Mouse (Mus musculus): ENCODE results near the gene Gm18596. TPM values are rescaled to one million over a fixed set of nuclear protein-coding genes. Genes with fewer than 3 reads are reported as not detected.

Gm18596 gene
- not detected in 2 replicates for polyA plus RNA-seq (2015; fragmentation: Nextera tagmentation; extraction: Ambion mirVana)

DNA sequence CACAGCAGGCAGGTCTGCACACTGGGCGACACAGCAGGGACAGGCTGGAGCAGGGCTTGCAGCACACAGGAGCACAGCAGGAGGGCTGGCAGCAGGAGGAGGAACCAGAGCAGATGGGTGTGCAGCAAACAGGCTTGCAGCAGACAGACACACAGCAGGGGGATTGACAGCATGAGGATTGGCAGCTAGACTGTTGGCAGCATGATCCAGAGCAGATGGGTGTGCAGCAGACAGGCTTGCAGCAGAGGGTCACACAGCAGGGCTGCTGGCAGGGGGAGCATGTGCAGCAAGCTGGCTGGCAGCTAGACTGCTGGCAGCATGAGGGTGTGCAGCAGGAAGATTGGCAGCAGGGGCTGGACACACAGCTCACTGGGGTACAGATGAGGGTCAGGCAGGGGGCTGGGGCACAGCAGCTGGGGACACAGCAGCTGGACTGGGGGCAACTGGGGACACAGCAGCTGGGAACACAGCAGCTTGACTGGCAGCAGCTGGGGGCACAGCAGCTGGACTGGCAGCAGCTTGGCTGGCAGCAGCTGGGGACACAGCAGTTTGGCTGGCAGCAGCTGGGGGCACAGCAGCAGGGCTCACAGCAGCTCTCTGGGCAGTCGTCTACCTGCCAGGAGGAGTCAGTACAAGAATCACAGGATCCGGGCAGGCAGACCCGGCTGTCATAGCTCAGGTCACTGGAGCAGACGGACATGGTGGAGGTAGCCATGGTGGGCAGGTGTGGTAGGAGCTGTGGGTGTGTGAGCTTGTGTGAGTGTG is at the start of gene Gm18596:
TSS of gene Gm18596 (minus strand) at position 715 of the 765 bp plus-strand sequence.

DNA sequence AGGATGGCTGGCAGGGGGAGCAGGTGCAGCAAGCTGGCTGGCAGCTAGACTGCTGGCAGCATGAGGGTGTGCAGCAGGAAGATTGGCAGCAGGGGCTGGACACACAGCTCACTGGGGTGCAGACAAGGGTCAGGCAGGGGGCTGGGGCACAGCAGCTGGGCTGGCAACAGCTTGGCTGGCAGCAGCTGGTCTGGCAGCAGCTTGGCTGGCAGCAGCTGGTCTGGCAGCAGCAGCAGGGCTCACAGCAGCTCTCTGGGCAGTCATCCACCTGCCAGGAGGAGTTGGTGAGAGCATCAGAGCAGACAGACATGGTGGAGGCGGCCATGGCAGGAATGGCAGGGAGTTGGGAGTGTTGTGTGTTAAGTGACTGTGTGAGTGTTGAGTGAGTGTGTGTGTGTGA is 45.4 kb upstream of the Gm18596 start, which contains the start of gene Gm7137:
TSS of gene Gm7137 (minus strand) at position 325 of the 400 bp plus-strand sequence.

GRCm38 (mm10) chr10:77782442-77782841 is 40.0 kb upstream of the Gm18596 start, which contains the start of gene Gm3250:
Gene Gm3250, minus strand, starts transcription at chr10:77782542.

GRCm38 (mm10) chr10:77776844-77777243 is 34.4 kb upstream of the Gm18596 start, which contains the start of gene Gm7138:
Gene Gm7138, minus strand, starts transcription at chr10:77776944.

GRCm38 (mm10) chr10:77771225-77771624 is 28.8 kb upstream of the Gm18596 start, which contains the start of gene Gm3238:
Gene Gm3238, minus strand, starts transcription at chr10:77771325.

GRCm38 (mm10) chr10:77759582-77759981 is 17.1 kb upstream of the Gm18596 start, which contains the start of gene Gm3233:
Gene Gm3233, minus strand, starts transcription at chr10:77759682.

DNA sequence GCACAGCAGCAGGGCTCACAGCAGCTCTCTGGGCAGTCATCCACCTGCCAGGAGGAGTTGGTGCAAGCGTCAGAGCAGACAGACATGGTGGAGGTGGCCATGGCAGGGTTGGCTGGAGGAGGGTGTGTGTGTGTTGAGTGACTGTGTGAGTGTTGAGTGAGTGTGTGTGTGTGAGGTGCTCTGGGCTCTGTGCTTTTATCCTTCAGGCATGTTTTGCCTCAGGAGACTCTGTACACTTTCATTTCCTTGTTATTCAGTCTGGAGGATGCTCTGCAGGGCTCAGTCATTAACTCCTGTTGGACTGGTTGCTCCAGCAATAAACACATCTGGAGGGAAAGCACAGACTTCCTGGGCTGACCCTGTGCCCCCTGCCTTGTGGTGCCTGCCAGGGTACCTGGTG is 8.8 kb upstream of the Gm18596 start, which contains the start of gene Gm9736:
TSS of gene Gm9736 (minus strand) at position 101 of the 400 bp plus-strand sequence.

DNA sequence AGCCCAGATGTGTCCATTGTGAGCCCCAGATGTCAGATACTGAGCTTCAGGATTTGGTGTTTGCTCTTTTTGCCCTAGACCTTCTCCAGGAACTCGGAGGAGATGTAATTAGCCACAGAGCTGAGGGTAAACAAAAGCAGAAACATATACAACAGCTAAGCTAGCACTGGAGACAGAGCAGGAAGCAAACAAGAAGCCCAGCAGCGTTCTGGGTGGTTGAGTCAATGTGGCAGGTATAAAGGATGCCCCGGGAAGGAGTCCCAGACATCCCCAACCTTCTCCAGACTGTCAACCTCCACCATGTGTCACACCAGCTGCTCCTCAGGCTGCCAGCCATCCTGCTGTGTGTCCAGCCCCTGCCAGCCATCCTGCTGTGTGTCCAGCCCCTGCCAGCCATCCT is 16.3 kb downstream of the Gm18596 start, which contains the start of gene Gm10100:
TSS of gene Gm10100 (plus strand) at position 301 of the 400 bp plus-strand sequence.

DNA sequence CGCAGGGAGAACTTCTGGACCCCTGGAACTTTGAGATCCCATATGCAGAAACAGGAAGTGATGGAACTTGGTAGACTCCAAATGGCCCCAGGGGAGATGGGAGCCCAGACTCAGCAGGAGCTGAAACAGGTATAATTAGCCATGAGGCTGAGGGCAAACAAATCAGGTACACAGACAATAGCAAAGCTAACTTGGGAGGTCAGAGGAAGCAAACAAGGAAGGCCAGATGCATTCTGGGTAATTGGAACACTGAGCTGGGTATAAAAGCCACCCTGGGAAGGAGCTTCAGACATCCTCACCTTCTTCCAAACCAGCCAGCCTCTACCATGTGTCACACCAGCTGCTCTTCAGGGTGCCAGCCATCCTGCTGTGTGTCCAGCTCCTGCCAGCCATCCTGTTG is 22.1 kb downstream of the Gm18596 start, which contains the start of gene Krtap12-1:
TSS of gene Krtap12-1 (plus strand) at position 301 of the 400 bp plus-strand sequence.

DNA sequence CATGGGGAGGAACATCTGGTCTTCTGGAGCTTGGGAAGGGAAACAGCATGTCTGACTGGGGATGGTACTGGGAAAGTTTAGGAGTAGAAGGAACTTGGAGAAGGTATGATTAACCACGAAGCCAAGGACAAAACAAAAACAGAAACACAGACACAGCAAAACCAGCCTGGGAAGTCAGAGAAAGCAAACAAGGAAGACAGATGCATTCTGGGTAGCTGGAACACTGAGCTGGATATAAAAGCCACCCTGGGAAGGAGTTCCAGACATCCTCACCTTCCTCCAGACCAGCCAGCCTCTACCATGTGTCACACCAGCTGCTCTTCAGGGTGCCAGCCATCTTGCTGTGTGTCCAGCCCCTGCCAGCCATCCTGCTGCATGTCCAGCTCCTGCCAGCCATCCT is 26.9 kb downstream of the Gm18596 start, which contains the start of gene Gm10142:
TSS of gene Gm10142 (plus strand) at position 301 of the 400 bp plus-strand sequence.

GRCm38 (mm10) chr10:77711157-77711556 is 31.3 kb downstream of the Gm18596 start, which contains the start of gene Gm10024:
Gene Gm10024, plus strand, starts transcription at chr10:77711457.

GRCm38 (mm10) chr10:77706326-77706725 is 36.1 kb downstream of the Gm18596 start, which contains the start of gene Gm10272:
Gene Gm10272, plus strand, starts transcription at chr10:77706626.

DNA sequence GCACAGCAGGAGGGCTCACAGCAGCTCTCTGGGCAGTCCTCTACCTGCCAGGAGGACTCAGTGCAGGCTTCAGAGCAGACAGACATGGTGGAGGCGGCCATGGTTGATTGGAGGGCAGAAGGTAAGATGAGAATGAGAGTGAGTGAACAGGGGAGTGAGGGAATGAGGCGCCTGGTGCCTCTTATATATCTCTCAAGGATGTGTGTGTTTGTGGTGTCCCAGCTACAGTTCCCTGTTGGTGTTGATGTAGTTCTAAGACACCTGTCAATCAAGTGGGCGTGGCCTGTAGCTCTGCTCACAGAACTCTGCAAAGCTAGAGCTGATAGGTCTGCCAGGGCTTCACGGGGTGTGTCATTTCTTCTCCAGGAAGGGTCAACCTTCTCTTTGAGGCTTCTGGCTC is 45.3 kb downstream of the Gm18596 start, which contains the start of gene Gm9508:
TSS of gene Gm9508 (minus strand) at position 101 of the 400 bp plus-strand sequence.

Other genes starting within 250 kb of the Gm18596 start
- gene Fam207a, start 226.9 kb downstream of the Gm18596 start, polyA plus RNA-seq (2015; fragmentation: Nextera tagmentation; extraction: Ambion mirVana): 27.7 and 28.7 TPM in 2 replicates
- gene Itgb2, start 212.4 kb downstream of the Gm18596 start, polyA plus RNA-seq (2015; fragmentation: Nextera tagmentation; extraction: Ambion mirVana): 5.6 and 37.0 TPM in 2 replicates
- gene Pttg1ip, start 160.9 kb downstream of the Gm18596 start, polyA plus RNA-seq (2015; fragmentation: Nextera tagmentation; extraction: Ambion mirVana): 150 and 154 TPM in 2 replicates
- 184 and 190 TPM in 2 replicates for gene Sumo3, start 136.5 kb downstream of the Gm18596 start, polyA plus RNA-seq (2015; fragmentation: Nextera tagmentation; extraction: Ambion mirVana)
- 5.7 and 21.3 TPM in 2 replicates for gene Gm49325, start 136.4 kb downstream of the Gm18596 start, polyA plus RNA-seq (2015; fragmentation: Nextera tagmentation; extraction: Ambion mirVana)
- gene Ube2g2, start 120.4 kb downstream of the Gm18596 start, polyA plus RNA-seq (2015; fragmentation: Nextera tagmentation; extraction: Ambion mirVana): 59.0 and 62.6 TPM in 2 replicates
- gene Tspear, start 56.1 kb downstream of the Gm18596 start, polyA plus RNA-seq (2015; fragmentation: Nextera tagmentation; extraction: Ambion mirVana): 0.39 and 0.67 TPM in 2 replicates
- gene Gm19402, start 51.9 kb downstream of the Gm18596 start, polyA plus RNA-seq (2015; fragmentation: Nextera tagmentation; extraction: Ambion mirVana): not detected in 2 replicates
- not detected in 2 replicates for gene Gm9508, start 45.4 kb downstream of the Gm18596 start, polyA plus RNA-seq (2015; fragmentation: Nextera tagmentation; extraction: Ambion mirVana)
- gene Gm10272, start 36.0 kb downstream of the Gm18596 start, polyA plus RNA-seq (2015; fragmentation: Nextera tagmentation; extraction: Ambion mirVana): not detected in 2 replicates
- gene Gm10024, start 31.2 kb downstream of the Gm18596 start, polyA plus RNA-seq (2015; fragmentation: Nextera tagmentation; extraction: Ambion mirVana): not detected in 2 replicates
- not detected in 2 replicates for gene Gm10142, start 26.8 kb downstream of the Gm18596 start, polyA plus RNA-seq (2015; fragmentation: Nextera tagmentation; extraction: Ambion mirVana)
- not detected in 2 replicates for gene Krtap12-1, start 22.0 kb downstream of the Gm18596 start, polyA plus RNA-seq (2015; fragmentation: Nextera tagmentation; extraction: Ambion mirVana)
- gene Gm10100, start 16.2 kb downstream of the Gm18596 start, polyA plus RNA-seq (2015; fragmentation: Nextera tagmentation; extraction: Ambion mirVana): not detected in 2 replicates
- gene Gm9736, start 8.7 kb upstream of the Gm18596 start, polyA plus RNA-seq (2015; fragmentation: Nextera tagmentation; extraction: Ambion mirVana): not detected in 2 replicates
- not detected in 2 replicates for gene Gm3233, start 17.0 kb upstream of the Gm18596 start, polyA plus RNA-seq (2015; fragmentation: Nextera tagmentation; extraction: Ambion mirVana)
- not detected in 2 replicates for gene Gm3238, start 28.7 kb upstream of the Gm18596 start, polyA plus RNA-seq (2015; fragmentation: Nextera tagmentation; extraction: Ambion mirVana)
- not detected in 2 replicates for gene Gm7138, start 34.3 kb upstream of the Gm18596 start, polyA plus RNA-seq (2015; fragmentation: Nextera tagmentation; extraction: Ambion mirVana)
- gene Gm3250, start 39.9 kb upstream of the Gm18596 start, polyA plus RNA-seq (2015; fragmentation: Nextera tagmentation; extraction: Ambion mirVana): not detected in 2 replicates
- not detected in 2 replicates for gene Gm7137, start 45.6 kb upstream of the Gm18596 start, polyA plus RNA-seq (2015; fragmentation: Nextera tagmentation; extraction: Ambion mirVana)
- not detected in 2 replicates for gene Gm9639, start 52.4 kb upstream of the Gm18596 start, polyA plus RNA-seq (2015; fragmentation: Nextera tagmentation; extraction: Ambion mirVana)
- gene Gm19668, start 56.5 kb upstream of the Gm18596 start, polyA plus RNA-seq (2015; fragmentation: Nextera tagmentation; extraction: Ambion mirVana): not detected in 2 replicates
- gene Gm9507, start 69.2 kb upstream of the Gm18596 start, polyA plus RNA-seq (2015; fragmentation: Nextera tagmentation; extraction: Ambion mirVana): not detected in 2 replicates
- gene Gm2696, start 72.0 kb upstream of the Gm18596 start, polyA plus RNA-seq (2015; fragmentation: Nextera tagmentation; extraction: Ambion mirVana): not detected in 2 replicates
- gene Krtap10-4, start 84.5 kb upstream of the Gm18596 start, polyA plus RNA-seq (2015; fragmentation: Nextera tagmentation; extraction: Ambion mirVana): not detected in 2 replicates
- not detected in 2 replicates for gene Krtap10-10, start 93.3 kb upstream of the Gm18596 start, polyA plus RNA-seq (2015; fragmentation: Nextera tagmentation; extraction: Ambion mirVana)
- gene Gm36176, start 104.2 kb upstream of the Gm18596 start, polyA plus RNA-seq (2015; fragmentation: Nextera tagmentation; extraction: Ambion mirVana): not detected in 2 replicates
- gene Gm10318, start 110.2 kb upstream of the Gm18596 start, polyA plus RNA-seq (2015; fragmentation: Nextera tagmentation; extraction: Ambion mirVana): not detected in 2 replicates
- not detected in 2 replicates for gene Gm3285, start 119.3 kb upstream of the Gm18596 start, polyA plus RNA-seq (2015; fragmentation: Nextera tagmentation; extraction: Ambion mirVana)
- 7.1 and 7.6 TPM in 2 replicates for gene Lrrc3, start 159.9 kb upstream of the Gm18596 start, polyA plus RNA-seq (2015; fragmentation: Nextera tagmentation; extraction: Ambion mirVana)
- gene Trpm2, start 227.9 kb upstream of the Gm18596 start, polyA plus RNA-seq (2015; fragmentation: Nextera tagmentation; extraction: Ambion mirVana): 0.27 and 0.58 TPM in 2 replicates
- gene 1810043G02Rik, start 235.9 kb upstream of the Gm18596 start, polyA plus RNA-seq (2015; fragmentation: Nextera tagmentation; extraction: Ambion mirVana): 14.8 and 17.2 TPM in 2 replicates

All from urinary bladder, postnatal 0 days (tissue).